Mouse (Mus musculus): ENCODE data around the gene Hnrnpl. TPM values are rescaled to one million over a fixed set of nuclear protein-coding genes. Genes with fewer than 3 reads are reported as not detected.

Gene Hnrnpl
- polyA plus RNA-seq, 1 experiment from 2014 or later = 231 TPM

DNA sequence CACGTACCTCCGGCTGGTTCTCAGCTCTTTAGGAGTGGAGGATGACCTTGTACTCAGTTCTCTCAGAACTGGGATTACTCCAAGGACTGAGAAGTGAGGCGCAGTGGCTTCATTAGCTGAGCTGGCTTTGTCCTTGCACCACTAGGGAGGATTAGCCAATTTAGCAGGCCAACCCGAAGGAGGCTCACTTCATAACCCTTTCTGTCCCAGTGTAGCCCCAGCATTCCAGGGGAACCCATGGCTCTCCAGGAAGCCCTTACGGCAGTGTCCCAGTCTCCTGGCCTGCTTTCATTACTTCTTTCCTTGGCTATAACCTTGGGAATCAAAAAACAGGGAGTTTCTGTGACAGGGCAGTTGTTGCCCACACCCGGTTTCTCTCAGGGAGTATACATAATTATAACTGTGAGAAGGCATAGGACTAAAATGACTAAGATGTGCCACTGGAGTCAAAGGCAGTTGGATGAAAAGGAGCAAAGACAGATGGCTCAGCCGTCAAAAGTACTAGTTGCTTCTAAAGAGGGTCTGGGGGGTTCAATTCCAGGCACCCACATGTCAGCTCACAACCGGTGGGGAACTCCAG lies 610 bp upstream of the Hnrnpl start:
- no peak for ATAC-seq (replicated peaks)
- Histone ChIP-seq H3K27ac (replicated peaks) (peak overlapping the region; percentile 99), H3K4me1 (peaks cover 32% of the 10 kb centered on the region), H3K9me3 (no peaks in the 10 kb centered on the region), H3K9ac (replicated peaks) (peak overlapping the region; percentile 78), H3K4me3 (peak overlapping the region; percentile 81), H3K4me2 (replicated peaks) (peak overlapping the region; percentile 84), H3K36me3 (0 out of 2 replicates have a peak, but pooled peaks cover 4% of the 10 kb centered on the region), H3K27me3 (no peaks in the 10 kb centered on the region)
- WGBS = 19% methylated on average over 7 of the region's 8 CpGs

DNA sequence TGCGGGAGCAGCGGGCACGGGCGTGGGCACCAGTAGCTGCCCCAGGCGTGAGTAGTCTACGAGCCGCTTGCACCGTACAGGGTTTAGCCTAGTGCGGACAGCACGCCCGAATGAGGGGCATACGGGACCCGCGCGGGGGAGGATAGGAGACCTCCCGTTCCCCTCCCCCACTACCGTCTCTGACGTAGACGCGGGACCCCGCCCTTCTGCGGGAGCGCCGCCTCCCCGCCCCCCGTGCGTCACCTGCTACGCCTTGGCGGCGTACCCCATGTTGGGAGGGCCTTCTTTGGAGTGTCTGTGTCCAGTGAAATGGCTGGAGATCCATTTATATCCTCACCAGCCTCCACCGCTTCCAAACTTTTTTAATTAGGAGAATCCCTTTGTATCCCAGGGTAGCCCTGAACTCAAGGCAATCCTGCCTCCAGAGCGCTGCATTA lies 634 bp downstream of the Hnrnpl start:
- H3K9ac ChIP-seq (replicated peaks) = peak overlapping the region; percentile 78
- WGBS = 2% methylated on average over 18 of the region's 32 CpGs
- ATAC-seq (replicated peaks) = peak; percentile 55
- H3K9me3 ChIP-seq = no peaks in the 10 kb centered on the region
- H3K4me1 ChIP-seq = peaks cover 39% of the 10 kb centered on the region
- peaks cover 16% of the 10 kb centered on the region for H3K36me3 ChIP-seq
- H3K4me3 ChIP-seq = peak overlapping the region; percentile 81
- peak overlapping the region; percentile 84 for H3K4me2 ChIP-seq (replicated peaks)
- peak overlapping the region; percentile 99 for H3K27ac ChIP-seq (replicated peaks)
- H3K27me3 ChIP-seq = no peaks in the 10 kb centered on the region

DNA sequence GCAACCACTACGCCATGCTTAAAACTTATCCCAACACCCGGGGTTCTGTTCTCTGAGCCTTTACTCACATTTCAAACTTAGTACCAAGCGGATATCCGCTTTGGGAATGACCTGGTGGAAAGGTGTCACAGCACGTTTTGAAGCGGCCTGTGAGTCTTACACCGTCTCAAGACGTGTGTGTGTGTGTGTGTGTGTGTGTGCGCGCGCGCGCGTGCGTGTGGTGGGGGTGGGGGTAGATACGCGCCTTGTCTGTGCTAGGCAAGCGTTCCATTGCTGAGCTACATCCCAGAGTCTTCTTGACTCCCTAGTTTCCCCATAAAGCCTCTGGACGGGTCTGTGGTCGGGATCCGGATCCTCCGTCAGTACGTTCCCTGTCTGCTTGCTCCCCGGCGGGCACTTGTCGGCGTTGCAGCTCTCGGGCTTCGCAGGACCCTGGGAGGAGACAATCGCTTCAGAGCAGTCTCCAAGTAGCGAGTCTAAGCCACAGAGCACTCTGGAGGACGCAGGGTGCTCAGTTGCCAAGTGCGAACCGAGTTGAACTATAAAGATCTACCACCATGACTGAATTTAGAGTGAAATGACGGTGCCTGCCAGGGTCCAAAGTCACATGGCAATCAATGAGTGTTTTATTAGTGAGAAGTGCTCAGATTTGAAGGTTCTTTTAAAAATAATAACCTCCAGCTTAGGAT lies 1.2 kb downstream of the Hnrnpl start:
- Histone ChIP-seq H3K4me1 (peaks cover 40% of the 10 kb centered on the region), H3K27me3 (no peaks in the 10 kb centered on the region), H3K36me3 (peaks cover 22% of the 10 kb centered on the region), H3K9me3 (no peaks in the 10 kb centered on the region), H3K27ac (replicated peaks) (peak overlapping the region; percentile 99), H3K4me3 (peak overlapping the region; percentile 81), H3K9ac (replicated peaks) (peak overlapping the region; percentile 78), H3K4me2 (replicated peaks) (peak overlapping the region; percentile 84)
- WGBS = under 1% methylated on average over 35 of the region's 35 CpGs
- no peak; the same call in none of the 2 replicates for ATAC-seq (replicated peaks)

DNA sequence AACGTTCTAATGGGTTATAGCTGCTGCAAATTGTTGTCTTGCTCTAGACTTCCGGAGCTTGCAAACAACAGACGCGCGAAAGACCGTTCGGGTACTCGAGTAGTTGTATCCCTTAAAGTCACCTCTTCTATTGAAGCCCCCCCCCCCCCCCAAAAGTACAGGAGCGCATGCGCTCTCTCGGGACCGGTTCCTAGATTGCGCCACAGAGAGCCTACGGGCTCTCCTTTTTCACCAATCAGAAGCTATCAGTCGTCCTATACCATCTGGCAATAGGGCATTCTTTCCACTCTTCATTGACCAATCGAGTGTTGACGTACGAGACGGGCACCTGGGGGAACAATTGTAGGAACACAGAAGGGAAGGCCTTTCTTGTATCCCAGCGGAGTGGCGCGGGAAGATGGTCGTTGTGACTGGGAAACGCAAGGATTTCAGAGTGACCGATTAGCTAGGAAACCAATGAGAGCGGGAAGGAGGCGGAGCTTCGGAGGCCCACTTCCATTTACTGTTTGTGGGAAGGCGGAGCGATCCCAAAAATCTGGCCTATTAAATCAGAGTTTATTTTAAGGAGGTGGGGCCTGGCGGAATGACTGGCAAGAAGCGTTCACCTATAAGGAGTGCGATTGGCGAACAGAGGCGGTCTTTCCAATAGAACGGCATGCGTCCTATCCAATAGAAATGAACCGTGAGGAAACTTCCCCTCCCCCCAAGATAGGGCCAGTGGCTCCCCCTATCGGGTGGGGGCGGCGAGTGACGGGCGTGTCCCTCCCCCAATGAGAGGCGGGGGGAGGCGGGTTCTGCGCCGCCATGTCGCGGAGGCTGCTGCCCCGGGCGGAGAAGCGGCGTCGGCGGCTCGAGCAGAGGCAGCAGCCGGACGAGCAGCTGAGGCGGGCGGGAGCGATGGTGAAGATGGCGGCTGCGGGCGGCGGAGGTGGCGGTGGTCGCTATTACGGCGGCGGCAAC lies 2.0 kb downstream of the Hnrnpl start:
- Histone ChIP-seq H3K4me1 (peaks cover 40% of the 10 kb centered on the region), H3K4me3 (peak overlapping the region; percentile 81), H3K36me3 (peaks cover 30% of the 10 kb centered on the region), H3K27ac (replicated peaks) (peak overlapping the region; percentile 99), H3K4me2 (replicated peaks) (peak overlapping the region; percentile 84), H3K9ac (replicated peaks) (peak overlapping the region; percentile 87), H3K27me3 (no peaks in the 10 kb centered on the region), H3K9me3 (no peaks in the 10 kb centered on the region)
- under 1% methylated on average over 70 of the region's 70 CpGs for WGBS
- ATAC-seq (replicated peaks) = peak; percentile 93

DNA sequence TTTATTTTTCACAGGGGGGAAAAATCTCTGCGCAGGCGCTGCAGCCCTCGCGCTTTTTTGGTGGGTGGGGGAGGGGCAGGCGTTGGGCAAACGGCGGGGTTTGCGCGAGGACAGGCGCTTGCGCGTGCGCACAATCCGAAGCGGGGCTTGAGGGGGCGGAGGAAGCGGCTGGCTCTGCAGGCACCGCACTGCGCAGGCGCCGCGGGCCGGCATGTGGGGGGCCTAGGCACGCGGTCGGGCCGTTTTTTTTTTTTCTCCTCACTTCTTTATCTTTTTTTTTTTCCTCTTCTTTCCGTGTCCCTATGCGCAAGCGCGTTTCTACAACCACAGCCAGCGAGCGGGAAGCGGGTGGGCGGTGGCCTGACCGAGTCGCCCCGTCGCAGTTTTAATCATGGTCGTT lies 2.9 kb downstream of the Hnrnpl start:
- Histone ChIP-seq H3K4me1 (peaks cover 42% of the 10 kb centered on the region), H3K27me3 (no peaks in the 10 kb centered on the region), H3K4me2 (replicated peaks) (peak overlapping the region; percentile 58), H3K9me3 (no peaks in the 10 kb centered on the region), H3K36me3 (peaks cover 38% of the 10 kb centered on the region), H3K4me3 (peak overlapping the region; percentile 81), H3K9ac (replicated peaks) (peak overlapping the region; percentile 87), H3K27ac (replicated peaks) (peak overlapping the region; percentile 99)
- peak; percentile 49 for ATAC-seq (replicated peaks)
- WGBS = 1% methylated on average over 39 of the region's 40 CpGs

DNA sequence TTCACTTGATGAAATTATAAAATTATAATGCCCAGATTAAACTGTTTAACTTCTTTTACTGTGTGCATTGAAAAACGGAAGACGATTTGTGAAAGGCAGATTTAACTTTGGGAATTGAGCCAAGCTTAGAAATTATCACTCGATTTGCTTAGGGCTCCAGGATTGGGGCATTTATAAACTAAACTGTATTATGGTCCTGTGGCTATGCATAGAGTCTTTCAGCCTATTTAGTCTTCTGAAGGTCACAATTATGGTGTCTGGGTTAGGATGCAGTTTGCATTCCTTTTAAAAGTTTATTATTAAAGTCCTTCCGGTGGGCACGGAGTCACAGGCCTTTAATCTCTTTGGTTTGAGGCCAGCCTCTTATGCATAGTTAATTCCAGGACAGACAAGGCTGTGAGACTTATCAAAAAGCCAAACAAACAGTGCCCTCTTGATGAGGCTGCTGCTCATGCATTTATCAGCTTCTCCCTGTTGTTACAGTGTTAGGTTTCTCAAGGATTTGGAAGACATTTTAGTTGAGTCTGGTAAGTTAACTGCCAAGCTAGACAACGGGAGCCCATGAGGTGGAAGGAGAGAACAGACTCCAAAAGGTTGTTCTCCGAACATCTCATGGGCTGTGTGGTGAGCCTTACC lies 3.4 kb downstream of the Hnrnpl start:
- Histone ChIP-seq H3K36me3 (peaks cover 44% of the 10 kb centered on the region), H3K27me3 (no peaks in the 10 kb centered on the region), H3K4me3 (peak overlapping the region; percentile 81), H3K4me1 (peaks cover 47% of the 10 kb centered on the region), H3K9me3 (no peaks in the 10 kb centered on the region), H3K27ac (replicated peaks) (peak overlapping the region; percentile 99; the same call in 1 of the 2 replicates), H3K9ac (replicated peaks) (peak overlapping the region; percentile 87), H3K4me2 (replicated peaks) (peak overlapping the region; percentile 58)
- ATAC-seq (replicated peaks) = no peak
- WGBS = 8% methylated on average over 7 of the region's 7 CpGs

DNA sequence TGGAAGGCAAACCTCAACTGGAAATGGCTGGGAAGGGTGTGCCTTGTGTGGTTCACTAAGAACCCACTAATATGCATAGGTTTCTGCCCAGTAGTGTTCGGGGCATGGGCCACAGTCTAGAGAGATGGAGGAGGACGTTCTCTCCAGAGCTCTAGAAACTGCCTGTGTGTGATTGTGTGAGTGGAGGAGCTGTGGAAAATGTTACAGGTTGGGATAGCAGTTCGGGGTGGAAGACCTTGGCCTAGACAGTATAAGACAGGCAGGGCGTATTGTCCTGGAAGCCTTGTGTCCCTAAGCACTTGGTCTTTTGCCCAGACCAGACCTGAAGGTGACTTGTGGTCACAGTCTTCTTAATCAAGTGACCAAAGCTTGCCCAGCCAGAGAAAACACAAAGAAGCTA lies 4.1 kb downstream of the Hnrnpl start:
- Histone ChIP-seq H3K27me3 (no peaks in the 10 kb centered on the region), H3K27ac (replicated peaks) (no peak overlapping the region), H3K4me2 (replicated peaks) (peak overlapping the region; percentile 58), H3K4me3 (peak overlapping the region; percentile 81), H3K4me1 (peaks cover 54% of the 10 kb centered on the region), H3K9ac (replicated peaks) (peak overlapping the region; percentile 87), H3K9me3 (no peaks in the 10 kb centered on the region), H3K36me3 (peaks cover 51% of the 10 kb centered on the region)
- no peak for ATAC-seq (replicated peaks)
- 69% methylated on average over 4 of the region's 4 CpGs for WGBS

DNA sequence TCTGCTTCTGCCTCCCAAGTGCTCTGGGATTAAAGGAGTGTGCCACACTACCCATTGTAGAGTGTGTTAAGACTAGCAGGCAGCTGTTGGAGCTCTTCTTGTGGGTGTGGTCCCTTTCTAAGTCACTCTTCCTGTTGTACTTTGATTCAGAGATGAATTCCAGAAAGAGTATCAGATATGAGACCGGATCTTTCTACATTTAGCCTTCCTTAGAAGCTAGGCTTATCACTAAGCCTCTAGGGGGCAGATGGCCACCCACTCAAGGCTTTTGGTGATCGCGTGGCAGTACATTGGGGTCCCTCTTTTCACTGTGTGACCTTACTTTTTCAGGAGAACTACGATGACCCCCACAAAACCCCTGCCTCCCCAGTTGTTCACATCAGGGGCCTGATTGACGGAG lies 4.6 kb downstream of the Hnrnpl start:
- Histone ChIP-seq H3K36me3 (peaks cover 56% of the 10 kb centered on the region), H3K4me1 (peaks cover 53% of the 10 kb centered on the region), H3K9ac (replicated peaks) (no peak overlapping the region), H3K9me3 (no peaks in the 10 kb centered on the region), H3K27me3 (no peaks in the 10 kb centered on the region), H3K4me2 (replicated peaks) (peak overlapping the region; percentile 58), H3K4me3 (peak overlapping the region; percentile 81), H3K27ac (replicated peaks) (no peak overlapping the region)
- no peak for ATAC-seq (replicated peaks)
- 80% methylated on average over 5 of the region's 5 CpGs for WGBS

DNA sequence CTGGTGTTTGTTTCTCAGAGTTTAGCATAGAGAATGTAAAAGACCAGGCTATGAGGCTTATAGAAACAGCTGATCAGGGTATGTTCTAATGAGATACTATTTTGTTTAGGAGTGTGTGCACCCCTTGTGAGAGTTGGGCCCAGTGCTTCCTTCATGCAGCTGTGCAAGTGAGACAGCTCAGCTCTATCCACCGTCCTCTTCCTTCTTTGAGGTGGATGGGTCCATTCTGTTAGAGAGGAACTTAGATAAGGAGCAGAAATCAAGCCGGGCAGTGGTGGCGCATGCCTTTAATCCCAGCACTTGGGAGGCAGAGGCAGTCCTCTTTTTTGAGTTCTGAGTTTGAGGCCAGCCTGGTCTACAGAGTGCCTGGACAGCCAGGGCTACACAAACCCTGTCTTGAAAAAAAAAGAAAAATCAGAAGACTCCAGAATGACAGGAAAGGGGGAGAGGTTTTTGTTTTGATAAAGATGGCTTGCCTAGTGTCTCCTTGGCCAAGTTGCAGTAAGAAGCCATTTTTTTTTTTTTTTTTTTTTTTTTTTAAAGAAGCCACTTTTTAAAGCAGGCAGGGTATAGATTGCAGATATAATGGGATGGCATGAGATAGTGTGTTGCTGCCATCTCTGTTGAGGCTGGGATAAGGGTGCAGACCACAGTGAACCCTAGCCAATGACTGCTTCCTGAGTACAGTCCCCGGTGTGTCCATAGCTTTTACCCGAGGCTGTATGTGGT lies 6.1 kb downstream of the Hnrnpl start:
- 90% methylated on average over 5 of the region's 5 CpGs for whole genome bisulfite sequencing
- Histone ChIP-seq H3K4me3 (no peak overlapping the region), H3K9ac (replicated peaks) (no peak overlapping the region), H3K4me2 (replicated peaks) (no peak overlapping the region), H3K9me3 (no peaks in the 10 kb centered on the region), H3K27ac (replicated peaks) (no peak overlapping the region), H3K27me3 (no peaks in the 10 kb centered on the region), H3K4me1 (peaks cover 52% of the 10 kb centered on the region), H3K36me3 (peaks cover 69% of the 10 kb centered on the region)
- no peak for ATAC-seq (replicated peaks)

DNA sequence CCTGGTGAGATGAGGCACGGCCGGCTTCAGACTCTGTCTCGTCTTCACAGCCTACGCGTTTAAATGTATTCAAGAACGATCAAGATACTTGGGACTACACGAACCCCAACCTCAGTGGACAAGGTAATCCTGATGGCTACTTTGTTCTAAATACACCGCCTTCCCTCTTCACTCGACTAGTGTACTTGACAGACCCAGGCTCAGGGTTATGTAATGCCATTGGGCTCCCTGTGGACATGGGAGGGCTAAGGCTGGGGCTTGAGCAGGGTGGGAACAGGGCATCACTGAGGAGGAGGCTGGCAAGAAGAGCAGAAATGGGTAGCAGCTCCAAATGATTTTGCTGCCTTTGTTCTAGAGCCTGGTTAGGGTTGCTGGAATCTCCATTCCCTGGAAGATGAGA lies 6.9 kb downstream of the Hnrnpl start:
- H3K27ac ChIP-seq (replicated peaks) = no peak overlapping the region
- no peaks in the 10 kb centered on the region for H3K9me3 ChIP-seq
- no peaks in the 10 kb centered on the region for H3K27me3 ChIP-seq
- WGBS = 90% methylated on average over 9 of the region's 9 CpGs
- H3K4me2 ChIP-seq (replicated peaks) = no peak overlapping the region
- no peak for ATAC-seq (replicated peaks)
- H3K4me3 ChIP-seq = no peak overlapping the region
- H3K36me3 ChIP-seq = peaks cover 77% of the 10 kb centered on the region
- H3K9ac ChIP-seq (replicated peaks) = no peak overlapping the region
- peaks cover 48% of the 10 kb centered on the region for H3K4me1 ChIP-seq

DNA sequence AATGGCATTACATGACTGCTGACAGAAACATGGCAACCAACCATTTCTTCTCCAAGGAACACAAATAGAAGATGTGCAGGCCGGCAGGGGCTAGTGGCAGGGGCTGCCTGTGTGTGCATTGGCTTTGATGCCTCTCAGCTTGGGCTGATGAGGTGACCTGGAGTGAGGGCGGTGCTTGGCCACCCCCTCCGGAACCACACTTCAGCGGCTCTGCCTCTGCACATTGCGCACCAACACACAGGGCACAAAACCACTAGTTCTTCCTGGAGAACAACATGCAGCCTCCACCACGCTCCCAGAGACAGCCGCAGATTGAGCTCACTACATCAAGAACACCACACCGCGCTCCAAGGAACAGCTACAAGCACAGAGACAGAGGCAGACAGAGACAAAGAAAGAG lies 7.9 kb downstream of the Hnrnpl start:
- Histone ChIP-seq H3K9ac (replicated peaks) (no peak overlapping the region), H3K4me1 (peaks cover 48% of the 10 kb centered on the region), H3K9me3 (no peaks in the 10 kb centered on the region), H3K27ac (replicated peaks) (no peak overlapping the region), H3K36me3 (peaks cover 86% of the 10 kb centered on the region), H3K27me3 (no peaks in the 10 kb centered on the region), H3K4me2 (replicated peaks) (no peak overlapping the region), H3K4me3 (no peak overlapping the region)
- WGBS = 87% methylated on average over 9 of the region's 9 CpGs
- ATAC-seq (replicated peaks) = no peak
